Mouse (Mus musculus) splenic B cell, adult 2 months (primary cell): ENCODE measurements around the gene Eno2.
A peak's percentile ranks its signal among the peaks of the same experiment; 100 is the strongest.

Experiments used
- DNase-seq: peaks from one replicate; pipeline ENCODE4 v3.0.0-alpha.2; 2011; ENCODE audit warnings: low read depth, low spot score
- H3K27me3 ChIP-seq: 2 replicates; pipeline ENCODE4 v1.6.1; 2012; ENCODE audit warnings: mild to moderate bottlenecking, low read length, moderate library complexity, mixed read lengths; ENCODE audit not compliant: control insufficient read depth, poor library complexity, insufficient read depth, severe bottlenecking
- H3K36me3 ChIP-seq: 2 replicates; pipeline ENCODE4 v1.6.1; 2012; ENCODE audit warnings: mild to moderate bottlenecking, low read length, moderate library complexity, mixed read lengths; ENCODE audit not compliant: control insufficient read depth, poor library complexity, insufficient read depth, severe bottlenecking

The Eno2 gene

GRCm38 (mm10) chr6:124758849-124759232, 10.6 kb downstream of the Eno2 start:
- H3K27me3 ChIP-seq = no peaks in the 10 kb centered on the region
- no peaks in the 10 kb centered on the region for H3K36me3 ChIP-seq
- DNase-seq = no peak

GRCm38 (mm10) chr6:124757909-124758848, 11.3 kb downstream of the Eno2 start:
- no peak for DNase-seq
- Histone ChIP-seq H3K27me3 (no peaks in the 10 kb centered on the region), H3K36me3 (no peaks in the 10 kb centered on the region)

DNA sequence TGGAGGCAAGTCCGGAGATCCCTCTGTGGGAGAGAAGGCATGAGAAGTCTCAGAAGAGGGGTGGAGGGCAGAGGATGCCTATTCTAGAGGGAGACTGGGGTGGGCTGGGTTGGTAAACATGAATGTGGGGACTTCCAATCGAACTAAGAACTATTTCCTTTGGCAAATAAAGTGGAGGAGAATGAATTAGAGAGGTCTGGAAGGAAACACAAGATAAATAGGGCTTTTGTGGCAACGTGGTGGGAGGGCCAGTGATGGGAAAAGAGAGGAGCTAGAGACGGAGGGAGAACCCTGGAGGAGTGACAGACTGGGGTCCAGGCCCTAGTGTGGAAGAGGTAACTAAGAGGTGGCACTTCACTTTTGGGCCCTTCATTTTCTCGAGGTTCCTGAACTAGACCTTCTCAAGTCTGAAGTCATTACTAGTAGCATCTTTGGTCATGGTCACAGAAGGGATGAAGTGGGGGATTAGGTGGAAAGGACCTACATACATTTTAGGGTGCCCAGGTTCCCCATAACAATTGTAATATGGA, 12.1 kb downstream of the Eno2 start:
- no peak for DNase-seq
- no peaks in the 10 kb centered on the region for H3K36me3 ChIP-seq
- H3K27me3 ChIP-seq = no peaks in the 10 kb centered on the region

- no peaks in the 10 kb centered on the region for H3K36me3 ChIP-seq
- DNase-seq = peak; percentile 36
- no peaks in the 10 kb centered on the region for H3K27me3 ChIP-seq
Measured at GRCm38 (mm10) chr6:124756652-124757350, 12.7 kb downstream of the Eno2 start.

GRCm38 (mm10) chr6:124755831-124756595, 13.5 kb downstream of the Eno2 start, which contains the start of the genes Gm45234 and Atn1:
Gm45234 (minus strand) TSS chr6:124756021.
Atn1 (minus strand) TSS chr6:124756524.
- peak; percentile 50 for DNase-seq
- H3K27me3 ChIP-seq = no peaks in the 10 kb centered on the region
- H3K36me3 ChIP-seq = no peaks in the 10 kb centered on the region

- DNase-seq = no peak
- no peaks in the 10 kb centered on the region for H3K36me3 ChIP-seq
- H3K27me3 ChIP-seq = no peaks in the 10 kb centered on the region
Measured at GRCm38 (mm10) chr6:124755306-124755705, 14.2 kb downstream of the Eno2 start.

- no peak for DNase-seq
- Histone ChIP-seq H3K27me3 (no peaks in the 10 kb centered on the region), H3K36me3 (no peaks in the 10 kb centered on the region)
Measured at GRCm38 (mm10) chr6:124753861-124754260, 15.6 kb downstream of the Eno2 start.

GRCm38 (mm10) chr6:124750405-124750804, 19.1 kb downstream of the Eno2 start:
- DNase-seq = no peak

DNA sequence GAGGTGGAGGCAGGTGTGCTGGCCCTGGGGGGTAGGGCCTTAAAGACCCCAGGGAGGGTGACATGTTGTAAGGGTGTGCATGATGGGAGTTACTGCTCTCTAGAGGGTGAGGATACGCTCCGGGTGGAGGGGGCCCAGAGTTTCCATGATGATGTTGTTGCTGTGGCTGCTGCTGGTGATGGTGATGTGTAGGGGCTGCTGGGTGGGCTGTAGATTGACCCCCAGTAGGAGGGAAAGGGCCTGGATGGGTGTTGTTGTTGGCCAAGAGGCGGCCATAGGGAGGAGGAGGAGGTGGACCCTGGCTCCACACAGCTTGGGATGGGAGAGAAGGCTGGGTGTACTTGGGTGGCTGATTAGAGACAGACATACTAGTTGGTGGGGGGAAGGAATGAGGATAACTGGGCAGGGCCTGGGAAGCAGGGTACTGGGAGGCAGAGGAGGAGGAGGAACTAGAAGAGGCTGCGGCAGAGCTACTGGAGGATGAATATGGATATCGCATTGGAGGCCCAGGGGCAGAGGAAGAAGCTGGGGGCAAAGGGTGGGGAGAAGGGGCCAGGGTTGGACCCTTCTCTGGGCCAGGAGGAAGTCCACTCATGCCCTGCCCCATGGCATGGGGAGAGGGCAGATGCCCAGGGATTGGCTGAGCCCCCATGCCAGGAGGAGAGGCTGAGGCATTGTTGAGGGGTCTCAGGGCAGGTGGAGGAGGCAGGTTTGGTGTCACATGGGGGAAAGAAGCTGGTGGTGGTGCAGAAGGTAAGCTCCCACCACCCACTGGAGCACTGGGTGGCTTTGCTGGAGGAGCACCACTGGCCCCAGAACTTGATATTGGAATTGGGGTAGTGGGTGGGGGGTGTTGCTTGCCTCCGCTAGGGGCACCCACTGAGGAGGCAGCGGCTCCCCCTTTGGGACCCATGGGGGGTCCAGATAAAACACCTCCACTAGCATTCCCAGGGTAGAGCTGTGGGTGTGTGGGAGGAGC, 22.5 kb downstream of the Eno2 start:
- DNase-seq = no peak
- no peaks in the 10 kb centered on the region for H3K27me3 ChIP-seq
- H3K36me3 ChIP-seq = no peaks in the 10 kb centered on the region; the same call in 1 of the 2 replicates

More at GRCm38 (mm10) chr6:124750405-124750804, 19.1 kb downstream of the Eno2 start:
- Histone ChIP-seq H3K36me3 (no peaks in the 10 kb centered on the region), H3K27me3 (no peaks in the 10 kb centered on the region)

- DNase-seq = no peak
- Histone ChIP-seq H3K27me3 (no peaks in the 10 kb centered on the region), H3K36me3 (no peaks in the 10 kb centered on the region; the same call in 1 of the 2 replicates)
Measured at GRCm38 (mm10) chr6:124746296-124746605, 23.2 kb downstream of the Eno2 start.

DNA sequence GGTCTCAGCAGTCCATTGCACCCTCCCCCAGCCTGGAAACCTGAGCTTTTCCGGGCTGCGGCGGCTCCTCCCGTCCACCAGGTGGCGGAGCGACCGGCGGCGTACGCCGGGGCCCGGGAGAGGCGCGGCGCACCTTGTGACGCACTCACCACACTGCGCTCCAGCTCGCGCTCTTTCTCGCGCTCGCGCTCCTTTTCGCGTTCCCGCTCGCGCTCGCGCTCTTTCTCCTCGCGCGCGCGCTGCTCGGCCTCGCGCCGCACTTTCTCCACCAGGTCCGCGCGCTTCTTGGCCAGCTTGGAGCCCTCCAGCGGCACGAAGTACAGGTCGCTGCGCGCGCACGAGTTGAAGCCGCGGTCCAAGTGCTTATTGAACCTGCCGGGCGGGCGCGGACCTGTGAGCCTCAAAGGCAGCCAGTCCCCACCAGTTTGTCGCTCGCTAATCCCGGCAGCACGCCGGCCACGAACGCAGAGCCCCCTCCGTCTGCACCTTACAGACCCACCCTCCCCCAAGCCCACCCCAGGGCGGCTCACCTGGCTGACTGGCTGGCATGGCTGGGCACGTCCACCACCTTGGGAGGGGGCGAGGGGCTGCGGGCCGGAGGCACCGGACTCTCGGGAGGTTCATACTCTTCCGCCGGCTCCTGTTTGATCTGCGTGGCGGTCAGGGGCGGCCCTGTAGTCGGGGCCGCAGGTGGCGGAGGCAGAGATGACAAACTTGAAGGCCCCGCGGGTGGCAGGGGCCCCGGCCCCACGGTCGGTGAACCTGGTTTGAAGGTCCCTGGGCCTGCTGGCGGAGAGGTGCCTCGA, 23.8 kb downstream of the Eno2 start:
- H3K36me3 ChIP-seq = no peaks in the 10 kb centered on the region; the same call in 1 of the 2 replicates
- no peaks in the 10 kb centered on the region for H3K27me3 ChIP-seq
- peak; percentile 96 for DNase-seq

GRCm38 (mm10) chr6:124744755-124745321, 24.6 kb downstream of the Eno2 start:
- no peaks in the 10 kb centered on the region; the same call in 1 of the 2 replicates for H3K36me3 ChIP-seq
- DNase-seq = no peak
- no peaks in the 10 kb centered on the region for H3K27me3 ChIP-seq

DNA sequence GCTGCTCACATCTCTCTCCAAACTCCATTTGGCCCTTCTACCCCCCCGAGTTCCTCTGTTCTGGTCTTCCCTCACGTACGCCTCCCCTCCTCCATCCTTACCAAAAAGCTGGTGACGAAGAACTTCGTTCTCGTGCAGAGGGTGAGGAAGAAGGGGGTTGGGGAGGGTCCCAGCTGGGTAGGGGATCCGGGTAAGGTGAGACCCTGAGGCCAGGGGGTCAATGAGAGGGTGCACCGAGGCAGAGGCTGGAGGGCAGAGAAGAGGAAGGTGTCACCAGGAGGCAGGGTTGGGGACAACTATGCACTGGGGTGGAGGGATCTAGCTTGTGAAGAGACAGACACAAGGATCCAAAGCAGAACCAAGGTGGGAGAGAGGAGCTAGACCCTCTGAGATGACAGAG, 25.8 kb downstream of the Eno2 start:
- Histone ChIP-seq H3K36me3 (no peaks in the 10 kb centered on the region; the same call in 1 of the 2 replicates), H3K27me3 (no peaks in the 10 kb centered on the region)
- no peak for DNase-seq
